Mouse (Mus musculus): ENCODE results near the gene Snx27.

Snx27 gene

GRCm38 (mm10) chr3:94565557-94565956 lies 17.0 kb downstream of the Snx27 start:
- DNase-seq (ENCODE audit: low spot score), result no peak

- DNase-seq (ENCODE audit: low spot score), result no peak
Observed at GRCm38 (mm10) chr3:94565127-94565526, 17.4 kb downstream of the Snx27 start.

GRCm38 (mm10) chr3:94564356-94565010 lies 18.0 kb downstream of the Snx27 start:
- no peak for DNase-seq (ENCODE audit: low spot score)

GRCm38 (mm10) chr3:94563163-94563562 lies 19.4 kb downstream of the Snx27 start:
- no peak for DNase-seq (ENCODE audit: low spot score)

- DNase-seq (ENCODE audit: low spot score), result no peak
Observed at GRCm38 (mm10) chr3:94559931-94560429, 22.5 kb downstream of the Snx27 start.

- no peak for DNase-seq (ENCODE audit: low spot score)
Observed at GRCm38 (mm10) chr3:94549041-94549440, 33.5 kb downstream of the Snx27 start.

- no peak for DNase-seq (ENCODE audit: low spot score)
Observed at GRCm38 (mm10) chr3:94537187-94537586, 45.3 kb downstream of the Snx27 start.

GRCm38 (mm10) chr3:94533968-94534367 lies 48.5 kb downstream of the Snx27 start:
- DNase-seq (ENCODE audit: low spot score), result no peak

GRCm38 (mm10) chr3:94526731-94527130 lies 55.8 kb downstream of the Snx27 start:
- DNase-seq (ENCODE audit: low spot score), result no peak

- no peak for DNase-seq (ENCODE audit: low spot score)
Observed at GRCm38 (mm10) chr3:94506664-94507063, 75.9 kb downstream of the Snx27 start.

- no peak for DNase-seq (ENCODE audit: low spot score)
Observed at GRCm38 (mm10) chr3:94502243-94502642, 80.3 kb downstream of the Snx27 start.

- no peak for DNase-seq (ENCODE audit: low spot score)
Observed at GRCm38 (mm10) chr3:94497162-94497561, 85.4 kb downstream of the Snx27 start.

GRCm38 (mm10) chr3:94487581-94487980 lies 94.9 kb downstream of the Snx27 start:
- DNase-seq (ENCODE audit: low spot score), result no peak

- DNase-seq (ENCODE audit: low spot score), result no peak
Observed at GRCm38 (mm10) chr3:94485922-94486321, 96.6 kb downstream of the Snx27 start.

- peak; percentile 96 for DNase-seq (ENCODE audit: low spot score)
Observed at GRCm38 (mm10) chr3:94483790-94484439, 98.6 kb downstream of the Snx27 start.

GRCm38 (mm10) chr3:94482764-94483385 lies 99.6 kb downstream of the Snx27 start:
- DNase-seq (ENCODE audit: low spot score), result no peak

GRCm38 (mm10) chr3:94481429-94481828 lies 101.1 kb downstream of the Snx27 start:
- no peak for DNase-seq (ENCODE audit: low spot score)

- DNase-seq (ENCODE audit: low spot score), result no peak
Observed at GRCm38 (mm10) chr3:94480291-94480884, 102.1 kb downstream of the Snx27 start, which contains the start of gene Riiad1. Gene Riiad1, minus strand, starts transcription at chr3:94480341.

GRCm38 (mm10) chr3:94479564-94479963 lies 103.0 kb downstream of the Snx27 start:
- DNase-seq (ENCODE audit: low spot score), result no peak

- DNase-seq (ENCODE audit: low spot score), result no peak
Observed at GRCm38 (mm10) chr3:94478591-94479169, 103.8 kb downstream of the Snx27 start.

GRCm38 (mm10) chr3:94477981-94478422 lies 104.5 kb downstream of the Snx27 start, which contains the start of gene Celf3:
Gene Celf3, plus strand, starts transcription at chr3:94478295.
- peak; percentile 76 for DNase-seq (ENCODE audit: low spot score)

GRCm38 (mm10) chr3:94477444-94477843 lies 105.1 kb downstream of the Snx27 start:
- peak; percentile 71 for DNase-seq (ENCODE audit: low spot score)

Measured in left cerebral cortex, adult 11 months (tissue).